Mouse (Mus musculus) CH12.LX (cell line): ENCODE measurements around the gene Znrf3. TPM values are rescaled to one million over a fixed set of nuclear protein-coding genes. Genes with fewer than 3 reads are reported as not detected.

Experiments used
- DNase-seq: peaks from one replicate; pipeline ENCODE4 v3.0.0-alpha.2; 2013; ENCODE audit errors: extremely low read depth
- H3K27ac ChIP-seq: 2 replicates; pipeline ENCODE4 v1.5.1; 2012; ENCODE audit warnings: low read depth, mild to moderate bottlenecking, control low read depth, moderate library complexity; ENCODE audit not compliant: insufficient read depth
- H3K27me3 ChIP-seq: replicated peaks from 2 replicates; pipeline ENCODE3; 2012; ENCODE audit warnings: inconsistent platforms
- H3K36me3 ChIP-seq, 2 experiments: replicated peaks in 1 of 2; 2 replicates each; pipeline versions ENCODE3 to v1.6.1; 2012; ENCODE audit warnings: inconsistent platforms in 1 of 2, low read length in 1 of 2, mild to moderate bottlenecking in 1 of 2, mixed read lengths in 1 of 2, moderate library complexity in 1 of 2; ENCODE audit not compliant: control insufficient read depth in 1 of 2, insufficient read depth in 1 of 2
- H3K4me1 ChIP-seq, 2 experiments: 2 replicates each; pipeline ENCODE4 v1.6.1; 2012; ENCODE audit warnings: inconsistent platforms in 1 of 2, moderate library complexity in 1 of 2; ENCODE audit not compliant: insufficient read depth in 2 of 2, control insufficient read depth in 1 of 2
- H3K4me2 ChIP-seq: 2 replicates; pipeline ENCODE4 v1.6.1; 2012; ENCODE audit warnings: low read depth, mild to moderate bottlenecking, control low read depth; ENCODE audit not compliant: poor library complexity, insufficient read depth, severe bottlenecking
- H3K4me3 ChIP-seq, 3 experiments: fragments of 150-350 bp in 1 of 3; sonication (generic) in 1 of 3; replicated peaks in 1 of 3; 2 replicates each; pipeline versions ENCODE3 to v1.5.1; 2011 to 2012; ENCODE audit warnings: low read depth in 2 of 3, low read length in 2 of 3, mild to moderate bottlenecking in 2 of 3, moderate library complexity in 2 of 3, control low read depth in 1 of 3, improper control_type of control experiment in 1 of 3, inconsistent platforms in 1 of 3, mixed read lengths in 1 of 3; ENCODE audit not compliant: poor library complexity in 1 of 3
- H3K79me2 ChIP-seq: replicated peaks from 2 replicates; pipeline ENCODE4 v1.6.1; 2012; ENCODE audit warnings: mild to moderate bottlenecking, moderate library complexity; ENCODE audit not compliant: control insufficient read depth, poor library complexity, insufficient read depth, severe bottlenecking; ENCODE audit errors: extremely low read depth
- H3K9ac ChIP-seq: 2 replicates; pipeline ENCODE4 v1.6.1; 2012; ENCODE audit warnings: low read depth, mild to moderate bottlenecking, control low read depth, moderate library complexity; ENCODE audit not compliant: insufficient read depth
- H3K9me3 ChIP-seq: replicated peaks from 2 replicates; pipeline ENCODE3; 2012; ENCODE audit warnings: low read length, inconsistent platforms, mixed read lengths
- ETS1 ChIP-seq: conservative IDR thresholded peaks from 2 replicates; pipeline ENCODE4 v1.6.1; 2012; ENCODE audit warnings: low read depth, mild to moderate bottlenecking, inconsistent platforms, low read length, improper control_type of control experiment, moderate library complexity
- GABPA ChIP-seq: IDR thresholded peaks from 2 replicates; pipeline ENCODE4 v1.6.1; 2012; ENCODE audit warnings: low read depth, low read length, improper control_type of control experiment, inconsistent platforms; ENCODE audit not compliant: insufficient replicate concordance
- JUN ChIP-seq: IDR thresholded peaks from 2 replicates; pipeline ENCODE4 v1.6.1; 2011; ENCODE audit warnings: low read depth, mild to moderate bottlenecking, low read length, improper control_type of control experiment, moderate library complexity; ENCODE audit not compliant: insufficient read depth
- MEF2A ChIP-seq: IDR thresholded peaks from 2 replicates; pipeline ENCODE4 v1.6.1; 2014; ENCODE audit warnings: low read depth, mild to moderate bottlenecking, inconsistent platforms, low read length, improper control_type of control experiment, borderline replicate concordance
- MYC ChIP-seq: IDR thresholded peaks from 2 replicates; pipeline ENCODE4 v1.6.1; 2011; ENCODE audit warnings: low read depth, mild to moderate bottlenecking, improper control_type of control experiment, low read length
- NRF1 ChIP-seq: IDR thresholded peaks from 2 replicates; pipeline ENCODE4 v1.6.1; 2014; ENCODE audit warnings: low read depth, mild to moderate bottlenecking, inconsistent platforms, low read length, improper control_type of control experiment, moderate library complexity
- RAD21 ChIP-seq: IDR thresholded peaks from 2 replicates; pipeline ENCODE4 v1.6.1; 2011; ENCODE audit warnings: low read depth, mild to moderate bottlenecking, low read length, improper control_type of control experiment, moderate library complexity
- SIN3A ChIP-seq: IDR thresholded peaks from 2 replicates; pipeline ENCODE4 v1.6.1; 2012; ENCODE audit warnings: low read length, improper control_type of control experiment, inconsistent platforms
- TBP ChIP-seq: conservative IDR thresholded peaks from 2 replicates; pipeline ENCODE4 v1.6.1; 2011; ENCODE audit warnings: low read depth, low read length, improper control_type of control experiment
- ZMIZ1 ChIP-seq: IDR thresholded peaks from 2 replicates; pipeline ENCODE4 v1.6.1; 2012; ENCODE audit warnings: low read depth, mild to moderate bottlenecking, inconsistent platforms, low read length, improper control_type of control experiment
- dilution Hi-C: fragments of 300-500 bp; cut with MboI; formaldehyde crosslinking; loops from 2 replicates; pipeline ENCODE4 v1.14.3; 2020; ENCODE audit warnings: low sequenced_read_pairs; ENCODE audit not compliant: extremely low pct_unique_long_range_greater_than_20kb, extremely low pct_ligation_motif_present
- in situ Hi-C: fragments of 300-500 bp; cut with MboI; formaldehyde crosslinking; loops from 3 replicates; pipeline ENCODE4 v1.14.3; 2019; ENCODE audit warnings: low sequenced_read_pairs, low pct_ligation_motif_present, low pct_unique_long_range_greater_than_20kb, mixed read lengths
- polyA plus RNA-seq: library from polyadenylated mRNA; unstranded; fragments of >175 nt; gene quantifications from 2 replicates; pipeline ENCODE4 v1.2.1, GENCODE M21; 2012; ENCODE audit warnings: low read depth; ENCODE audit not compliant: insufficient read length
- total RNA-seq, 2 experiments: library from RNA; depleted of rRNA; stranded (reverse); fragments of 300-350 nt in 1 of 2; fragments of >200 nt in 1 of 2; gene quantifications; 2 replicates each; pipeline ENCODE4 v1.2.3; 2012 to 2014

The Znrf3 gene
- total and polyA plus RNA-seq, 3 experiments, result 1.1 to 2.7 (median 1.3) TPM

DNA sequence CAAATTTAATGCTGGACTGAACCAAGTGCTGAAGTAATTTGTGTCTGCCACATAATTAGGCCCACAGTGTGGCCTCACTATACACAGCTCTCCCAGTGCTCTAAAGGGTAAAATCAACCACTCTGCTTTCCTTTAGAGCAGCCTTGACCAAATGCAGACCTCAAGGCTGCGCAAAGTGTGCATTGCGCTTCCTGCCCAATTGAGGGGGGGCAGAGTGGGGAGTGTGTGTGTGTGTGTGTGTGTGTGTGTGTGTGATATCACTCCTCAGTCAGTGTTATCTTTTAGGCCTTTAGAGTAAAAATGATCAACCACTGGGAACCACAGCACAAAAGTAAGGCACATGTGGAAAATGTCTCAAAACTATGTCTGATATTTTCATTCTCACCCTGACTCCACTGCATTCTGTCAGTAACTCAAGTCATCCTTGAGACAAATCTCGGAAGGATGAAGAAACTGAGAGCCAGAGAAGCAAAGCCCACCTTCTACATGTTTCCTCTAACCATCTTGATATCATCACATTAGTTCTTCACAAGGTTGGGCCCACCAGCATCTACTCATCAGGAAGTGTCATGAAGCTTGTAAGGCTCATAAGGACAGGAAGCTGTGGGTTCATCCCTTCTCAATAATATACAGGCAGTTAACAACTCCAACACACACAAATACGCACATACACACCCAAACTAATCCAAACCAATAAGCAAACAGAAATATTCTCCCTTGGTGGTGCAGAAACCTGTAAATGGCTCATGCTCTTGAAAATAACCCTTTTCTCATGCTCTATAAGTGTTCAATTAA is 15.1 kb downstream of the Znrf3 start (continued):
- TF ChIP-seq RAD21, result no peak
- TF ChIP-seq, all 38 proteins: peak for 0

DNA sequence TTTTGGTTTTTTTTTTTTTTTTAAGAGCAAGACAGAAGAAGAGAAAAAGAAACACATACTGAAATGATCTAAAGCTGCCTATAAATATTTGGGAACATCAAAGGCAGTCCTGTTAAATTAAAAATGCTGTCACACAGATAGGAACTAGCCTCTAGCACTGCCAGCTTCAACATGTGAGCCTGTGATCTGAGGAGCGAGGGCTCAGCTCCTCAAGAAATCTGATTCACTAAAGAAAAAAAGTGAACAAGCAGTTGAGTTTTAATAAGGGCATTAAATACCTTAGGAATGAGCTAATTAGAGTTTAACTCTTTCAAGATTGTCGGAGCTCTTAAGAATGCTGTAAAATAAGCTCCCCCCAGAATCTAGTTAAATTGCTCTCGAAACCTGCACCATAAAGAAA is 17.4 kb downstream of the Znrf3 start:
- Histone ChIP-seq H3K4me3 (no peak overlapping the region), H3K27me3 (no peaks in the 10 kb centered on the region), H3K9ac (no peak overlapping the region), H3K4me1 (peaks cover 0 to 5% of the 10 kb centered on the region in 2 experiments; a peak in 1 of 4 replicates), H3K27ac (no peak overlapping the region), H3K4me2 (no peak overlapping the region), H3K79me2 (no peaks in the 10 kb centered on the region), H3K9me3 (no peaks in the 10 kb centered on the region), H3K36me3 (no peaks in the 10 kb centered on the region)
- TF ChIP-seq JUN, result no peak
- no peak for TF ChIP-seq ZMIZ1
- no peak for TF ChIP-seq NRF1
- no peak for TF ChIP-seq ETS1
- TF ChIP-seq MYC, result no peak
- no peak for TF ChIP-seq TBP
- TF ChIP-seq SIN3A, result no peak
- dilution Hi-C loops (no loop called here), in situ Hi-C loops (no loop called here)
- DNase-seq, result no peak

DNA sequence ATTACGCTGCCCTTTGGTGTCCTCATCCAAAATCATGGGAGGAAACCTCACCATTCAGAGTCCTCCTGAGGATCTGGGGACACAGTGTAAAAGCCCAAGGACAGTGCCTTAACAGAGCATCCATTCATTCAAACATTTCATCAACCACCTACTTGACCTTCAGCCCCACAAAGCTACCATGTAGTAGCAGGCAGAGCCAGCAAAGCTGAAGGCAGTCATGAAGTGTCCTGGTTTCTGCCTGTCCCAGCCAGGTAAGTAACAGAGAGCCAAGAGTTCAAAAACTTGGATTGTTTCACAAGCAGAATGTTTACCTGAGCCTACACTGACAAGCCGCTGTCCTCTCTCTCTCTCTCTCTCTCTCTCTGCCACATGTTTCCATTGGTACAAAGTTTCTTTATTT is 18.3 kb downstream of the Znrf3 start:
- TF ChIP-seq GABPA, result no peak
- TF ChIP-seq MEF2A, result no peak
- no peak for TF ChIP-seq TBP
- Histone ChIP-seq H3K4me2 (no peak overlapping the region), H3K9me3 (no peaks in the 10 kb centered on the region), H3K36me3 (no peaks in the 10 kb centered on the region), H3K27me3 (no peaks in the 10 kb centered on the region), H3K27ac (no peak overlapping the region), H3K4me3 (no peak overlapping the region), H3K4me1 (peaks cover 0 to 5% of the 10 kb centered on the region in 2 experiments; a peak in 1 of 4 replicates), H3K9ac (no peak overlapping the region), H3K79me2 (no peaks in the 10 kb centered on the region)
- no peak for DNase-seq
- dilution Hi-C loops (no loop called here), in situ Hi-C loops (no loop called here)
